Mouse (Mus musculus) mouse trophoblast stem cell (cell line): ENCODE measurements around the gene 4931428F04Rik.

Experiments used
- in situ Hi-C, 2 experiments: fragments of 300-500 bp; cut with MseI, MboI; formaldehyde crosslinking; loops; 2 replicates in 1 of 2; 3 replicates in 1 of 2; pipeline ENCODE4 v1.15.1; 2025

Gene 4931428F04Rik

GRCm38 (mm10) chr8:105289805-105290460 is at the start of gene 4931428F04Rik:
TSS of gene 4931428F04Rik (minus strand) at chr8:105289864.
- in situ Hi-C loops, result no loop called here

GRCm38 (mm10) chr8:105338992-105339391 is 49.3 kb upstream of the 4931428F04Rik start:
- in situ Hi-C loops, result no loop called here

GRCm38 (mm10) chr8:105336373-105337130 is 46.9 kb upstream of the 4931428F04Rik start:
- in situ Hi-C loops, result no loop called here

GRCm38 (mm10) chr8:105332523-105332922 is 42.9 kb upstream of the 4931428F04Rik start:
- in situ Hi-C loops, result no loop called here

GRCm38 (mm10) chr8:105331931-105332330 is 42.3 kb upstream of the 4931428F04Rik start:
- in situ Hi-C loops, result no loop called here

GRCm38 (mm10) chr8:105331469-105331868 is 41.8 kb upstream of the 4931428F04Rik start:
- in situ Hi-C loops, result no loop called here

GRCm38 (mm10) chr8:105330325-105330724 is 40.7 kb upstream of the 4931428F04Rik start:
- in situ Hi-C loops, result no loop called here

- in situ Hi-C loops, result no loop called here
Measured at GRCm38 (mm10) chr8:105326968-105327367, 37.3 kb upstream of the 4931428F04Rik start.

GRCm38 (mm10) chr8:105326141-105326672 is 36.5 kb upstream of the 4931428F04Rik start, which contains the start of the genes Lrrc29 and Tmem208:
TSS of gene Lrrc29 (minus strand) at chr8:105326278.
TSS of gene Tmem208 (plus strand) at chr8:105326354.
- in situ Hi-C loops, result no loop called here

- in situ Hi-C loops, result no loop called here
Measured at GRCm38 (mm10) chr8:105325641-105326093, 36.0 kb upstream of the 4931428F04Rik start.

- in situ Hi-C loops, result no loop called here
Measured at GRCm38 (mm10) chr8:105323183-105323582, 33.5 kb upstream of the 4931428F04Rik start.

GRCm38 (mm10) chr8:105318662-105319190 is 29.1 kb upstream of the 4931428F04Rik start:
- in situ Hi-C loops, result no loop called here

GRCm38 (mm10) chr8:105317941-105318340 is 28.3 kb upstream of the 4931428F04Rik start:
- in situ Hi-C loops, result no loop called here

GRCm38 (mm10) chr8:105315073-105315769 is 25.6 kb upstream of the 4931428F04Rik start:
- in situ Hi-C loops, result no loop called here

GRCm38 (mm10) chr8:105313622-105314402 is 24.1 kb upstream of the 4931428F04Rik start:
- in situ Hi-C loops, result no loop called here

GRCm38 (mm10) chr8:105312891-105313481 is 23.3 kb upstream of the 4931428F04Rik start:
- in situ Hi-C loops, result no loop called here

GRCm38 (mm10) chr8:105311718-105312117 is 22.1 kb upstream of the 4931428F04Rik start:
- in situ Hi-C loops, result no loop called here

- in situ Hi-C loops, result no loop called here
Measured at GRCm38 (mm10) chr8:105310118-105310517, 20.5 kb upstream of the 4931428F04Rik start.

GRCm38 (mm10) chr8:105309142-105309847 is 19.6 kb upstream of the 4931428F04Rik start:
- in situ Hi-C loops, result no loop called here

GRCm38 (mm10) chr8:105308428-105308827 is 18.8 kb upstream of the 4931428F04Rik start:
- in situ Hi-C loops, result no loop called here
